Mouse (Mus musculus) ES-E14 (cell line): ENCODE data around the gene Sctr.

Source experiments
- CHD2 ChIP-seq: IDR thresholded peaks from 2 replicates; pipeline ENCODE4 v1.6.1; 2014; ENCODE audit warnings: mild to moderate bottlenecking, low read depth, low read length, inconsistent platforms
- MAFK ChIP-seq: IDR thresholded peaks from 2 replicates; pipeline ENCODE4 v1.6.1; 2014; ENCODE audit warnings: mild to moderate bottlenecking, low read depth, low read length, inconsistent platforms; ENCODE audit not compliant: insufficient read depth
- ZC3H11A ChIP-seq: IDR thresholded peaks from 2 replicates; pipeline ENCODE4 v1.6.1; 2012; ENCODE audit warnings: low read depth, mild to moderate bottlenecking, inconsistent platforms, low read length, borderline replicate concordance

DNA sequence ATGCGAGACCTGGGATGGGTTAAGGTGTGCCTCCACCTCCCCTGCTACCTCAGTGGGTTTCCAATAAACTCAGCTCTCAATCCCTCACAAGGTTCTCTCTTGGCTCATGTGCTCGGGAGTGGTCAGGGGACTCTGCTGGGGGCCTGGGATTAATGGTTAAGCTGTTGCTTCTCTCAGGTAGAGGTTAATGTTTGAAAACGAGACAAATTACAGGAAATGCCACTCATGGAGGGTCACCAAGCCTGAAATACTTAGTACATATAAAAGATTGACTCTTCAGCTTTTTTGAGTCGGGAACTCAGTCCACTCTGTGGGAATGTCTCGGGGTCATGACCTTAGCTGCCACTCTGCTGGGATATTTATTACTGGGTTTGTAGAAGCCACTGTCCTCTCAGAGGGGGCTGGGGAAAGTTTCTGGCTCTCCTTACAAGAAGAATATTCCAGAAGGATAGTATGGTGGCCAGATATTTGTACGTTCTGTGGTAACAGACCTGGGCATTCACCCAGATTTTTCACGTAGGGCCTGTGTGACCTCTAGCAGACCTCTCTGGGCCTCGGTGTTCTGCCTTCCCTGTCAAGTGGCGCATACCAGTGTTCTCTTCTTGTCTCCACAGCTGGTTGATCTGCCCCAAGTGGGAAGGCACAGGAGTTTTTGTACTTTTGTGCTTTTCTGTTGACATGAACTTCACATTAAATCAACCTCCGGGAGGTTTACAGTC, 17.8 kb downstream of the Sctr start:
- TF ChIP-seq MAFK (no peak), ZC3H11A (no peak), CHD2 (no peak)
